Mouse (Mus musculus) CH12F3 (cell line): Measurements from ENCODE around the gene Limch1.

ENCODE experiments used
- in situ Hi-C: fragments of 300-500 bp; cut with MboI; formaldehyde crosslinking; loops from 2 replicates; pipeline ENCODE4 v1.14.3; 2020; ENCODE audit warnings: low sequenced_read_pairs

Limch1 gene

GRCm38 (mm10) chr5:66745996-66746681, 512 bp downstream of the Limch1 start:
- in situ Hi-C loops = no loop called here

DNA sequence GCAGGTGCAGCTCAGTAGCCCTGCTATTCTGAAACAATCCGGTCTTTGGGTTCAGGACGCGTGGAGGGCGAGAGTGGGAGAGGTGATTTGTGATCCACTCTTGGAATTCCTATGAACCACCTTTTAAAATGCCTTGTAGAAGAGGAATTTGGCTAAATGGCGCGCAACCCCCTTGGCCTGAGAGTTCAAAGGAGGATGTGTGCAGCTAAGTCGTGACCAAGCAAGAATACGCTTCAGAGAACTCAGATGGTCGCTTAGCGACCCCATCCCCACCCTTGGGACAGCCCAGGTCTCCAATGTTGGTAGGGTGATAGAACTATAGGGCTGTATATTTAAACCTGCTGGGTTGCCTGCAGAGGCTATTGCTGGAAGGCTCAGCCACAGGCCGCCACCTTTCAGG, 1.1 kb downstream of the Limch1 start:
- in situ Hi-C loops = no loop called here

- in situ Hi-C loops = no loop called here
Measured at GRCm38 (mm10) chr5:66747761-66748430, 2.3 kb downstream of the Limch1 start.

DNA sequence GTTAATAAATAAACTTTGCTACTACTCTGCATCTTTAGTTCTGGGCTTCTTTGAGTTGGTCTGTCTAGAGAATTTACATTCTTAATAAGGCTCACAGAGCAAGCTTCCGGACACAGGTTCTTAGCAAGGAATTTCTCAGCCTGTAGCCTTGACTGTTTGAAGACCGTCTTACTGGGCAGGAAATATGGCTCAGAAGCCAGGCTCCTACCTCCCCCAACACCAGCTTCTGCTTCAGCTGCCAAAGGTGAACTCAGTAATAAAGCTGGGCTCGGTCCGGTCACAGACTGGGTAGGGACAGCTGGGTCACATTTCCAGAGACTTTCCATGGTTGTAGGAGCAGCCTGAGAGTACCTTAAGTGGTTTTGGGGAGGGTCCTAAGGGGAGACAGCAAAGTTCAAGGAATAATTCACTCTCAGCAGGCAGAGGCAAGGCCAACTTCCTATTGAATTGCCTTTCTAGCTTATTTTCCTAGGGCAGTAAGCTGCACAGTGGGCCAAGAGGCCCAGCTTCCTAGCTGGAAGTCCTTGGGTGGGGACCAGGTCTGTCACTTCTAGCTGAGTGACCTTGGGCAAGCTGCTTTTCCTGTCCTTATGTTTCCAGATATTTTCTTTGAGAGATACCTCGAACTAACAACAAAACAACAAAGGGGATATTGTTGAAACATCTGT, 3.0 kb downstream of the Limch1 start:
- in situ Hi-C loops = no loop called here

DNA sequence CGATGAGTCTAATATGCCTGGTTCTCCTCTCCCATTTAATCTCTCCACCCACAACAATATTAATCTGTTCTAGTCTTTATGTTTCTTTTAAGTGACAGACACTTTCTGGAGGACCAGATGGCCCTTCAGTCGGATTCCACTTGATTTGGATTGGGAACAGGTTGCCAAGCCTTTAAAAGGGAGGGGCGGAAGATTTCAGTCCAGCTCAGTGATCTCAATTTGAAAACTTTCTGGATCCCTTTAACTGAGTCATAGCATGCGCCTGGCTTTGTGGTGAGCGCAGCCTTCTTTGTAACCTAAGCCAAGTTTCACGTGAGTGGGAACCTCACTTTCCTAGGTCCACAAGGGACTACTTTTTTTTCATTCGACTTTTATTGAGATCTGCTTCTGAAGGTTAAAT, 5.0 kb downstream of the Limch1 start:
- in situ Hi-C loops = no loop called here

- in situ Hi-C loops = no loop called here
Measured at GRCm38 (mm10) chr5:66751332-66751980, 5.8 kb downstream of the Limch1 start.

- in situ Hi-C loops = no loop called here
Measured at GRCm38 (mm10) chr5:66753620-66754019, 8.0 kb downstream of the Limch1 start.

DNA sequence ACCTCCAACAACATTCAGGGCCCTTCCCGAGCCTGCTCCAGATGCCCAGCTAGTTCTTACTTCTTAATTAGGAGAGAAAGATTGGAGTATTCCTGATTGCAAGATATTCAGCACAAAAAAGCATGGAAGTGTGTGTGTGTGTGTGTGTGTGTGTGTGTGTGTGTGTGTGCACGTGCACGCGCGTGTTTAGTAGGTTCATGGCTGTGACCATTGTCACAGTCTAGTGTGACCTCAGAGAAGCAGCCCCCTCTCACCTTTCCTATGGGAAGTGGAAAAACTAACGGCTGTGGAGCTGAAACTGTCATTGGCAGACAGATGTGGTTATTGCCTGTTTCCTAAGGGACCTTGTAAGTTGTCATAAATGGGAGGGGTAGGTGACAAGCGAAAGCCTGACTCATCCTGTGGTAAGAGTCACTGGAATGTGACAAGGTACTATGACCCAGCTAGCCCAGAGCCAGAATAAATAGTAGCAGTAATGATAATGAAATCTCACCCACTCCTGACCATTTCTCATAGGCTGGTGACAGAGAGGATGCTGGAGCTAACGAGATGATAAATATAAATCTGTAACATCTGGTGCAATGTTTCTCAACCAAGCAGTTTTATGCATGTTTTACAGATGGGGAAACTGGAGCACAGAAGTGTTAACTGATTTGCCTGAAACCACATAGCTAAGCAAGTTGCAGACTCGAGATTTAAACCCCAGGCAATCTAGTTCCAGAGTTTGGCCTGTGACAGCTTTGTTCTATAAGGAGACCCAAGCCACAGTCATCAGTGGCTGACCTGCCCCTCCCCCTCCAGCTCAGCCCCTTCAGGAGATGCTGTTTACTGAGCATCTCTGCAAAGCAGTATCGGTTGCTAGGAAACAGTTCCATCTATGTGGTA, 11.4 kb downstream of the Limch1 start:
- in situ Hi-C loops = no loop called here

- in situ Hi-C loops = no loop called here
Measured at GRCm38 (mm10) chr5:66757706-66758237, 12.1 kb downstream of the Limch1 start.

GRCm38 (mm10) chr5:66759354-66759753, 13.7 kb downstream of the Limch1 start:
- in situ Hi-C loops = no loop called here

- in situ Hi-C loops = no loop called here
Measured at GRCm38 (mm10) chr5:66760747-66761146, 15.1 kb downstream of the Limch1 start.

GRCm38 (mm10) chr5:66762006-66762405, 16.4 kb downstream of the Limch1 start:
- in situ Hi-C loops = no loop called here

DNA sequence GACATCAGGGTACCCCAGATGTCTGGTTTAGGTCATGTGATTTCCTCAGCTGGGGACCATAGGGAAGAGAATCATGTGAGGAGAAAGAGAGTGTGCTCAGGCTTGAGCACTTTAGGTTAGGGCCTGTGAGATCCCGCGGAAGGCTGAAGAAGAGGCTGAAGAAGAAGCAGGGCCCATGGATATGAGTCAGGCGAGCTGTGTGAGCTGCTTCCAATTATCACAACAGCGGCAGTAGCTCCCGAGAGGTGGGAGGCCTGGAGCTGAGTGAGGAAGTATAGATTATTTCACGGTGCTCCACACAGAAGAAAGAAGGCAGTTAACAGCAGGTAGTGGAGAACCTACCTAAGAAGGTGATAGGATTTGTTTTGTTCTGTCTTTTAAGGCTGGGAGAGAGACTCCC, 18.5 kb downstream of the Limch1 start:
- in situ Hi-C loops = no loop called here

DNA sequence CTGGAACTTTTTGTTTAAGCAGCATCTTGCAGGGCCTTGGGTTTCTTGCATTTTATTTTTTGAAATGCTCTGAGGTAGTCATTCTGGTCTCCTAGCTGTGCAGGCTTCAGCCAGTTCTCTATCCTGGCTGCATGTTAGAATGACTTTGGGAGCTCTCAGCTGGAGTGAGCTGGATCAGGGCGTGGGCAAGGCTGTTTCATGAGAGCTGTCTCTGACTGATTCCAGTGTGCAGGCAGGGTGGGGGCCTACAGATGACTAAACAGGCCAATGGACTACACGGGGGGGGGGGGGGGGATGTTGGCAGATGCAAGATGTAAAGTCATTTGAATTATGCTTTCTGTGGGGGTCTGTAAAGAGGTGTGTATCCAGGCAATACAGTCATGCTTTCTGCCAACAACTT, 20.3 kb downstream of the Limch1 start:
- in situ Hi-C loops = no loop called here

DNA sequence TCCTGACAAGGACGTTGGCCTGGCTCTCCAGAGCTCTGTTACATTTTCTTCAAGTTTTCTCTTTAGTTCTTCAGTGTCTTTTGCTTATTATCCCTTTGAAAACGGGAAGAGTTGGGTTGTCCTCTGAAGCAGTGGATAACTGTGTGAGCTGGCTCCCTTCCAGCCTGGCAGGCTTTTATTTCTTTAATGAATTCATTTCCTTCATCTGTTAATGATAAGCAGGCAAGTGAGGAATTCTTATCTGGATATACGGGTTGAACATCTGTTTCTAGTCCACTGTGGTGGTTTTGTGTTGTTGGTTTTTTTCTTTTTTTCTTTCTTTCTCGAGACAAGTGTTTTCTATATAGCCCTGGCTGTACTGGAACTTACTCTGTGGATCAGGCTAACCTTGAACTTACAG, 22.4 kb downstream of the Limch1 start:
- in situ Hi-C loops = no loop called here

DNA sequence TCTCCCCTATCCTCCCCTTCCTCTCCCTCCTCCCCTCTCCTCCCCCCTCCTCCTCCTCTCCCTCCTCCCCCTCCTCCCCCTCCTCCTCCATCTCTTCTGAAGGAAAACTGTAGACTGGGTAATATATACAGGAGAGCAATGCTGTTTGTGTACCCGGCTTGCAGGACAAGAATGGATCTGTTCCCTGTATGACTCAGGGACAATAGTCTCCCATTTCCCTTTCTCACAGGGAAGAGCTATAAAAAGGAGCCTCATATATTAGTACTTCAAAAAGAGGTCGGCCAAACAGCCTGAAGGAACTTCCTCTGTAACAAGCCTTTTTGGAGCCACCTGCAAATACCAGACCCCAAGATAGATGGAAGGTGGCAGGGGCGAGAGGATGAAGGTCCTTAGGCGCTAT, 23.4 kb downstream of the Limch1 start:
- in situ Hi-C loops = no loop called here

- in situ Hi-C loops = no loop called here
Measured at GRCm38 (mm10) chr5:66769558-66769957, 23.9 kb downstream of the Limch1 start.

DNA sequence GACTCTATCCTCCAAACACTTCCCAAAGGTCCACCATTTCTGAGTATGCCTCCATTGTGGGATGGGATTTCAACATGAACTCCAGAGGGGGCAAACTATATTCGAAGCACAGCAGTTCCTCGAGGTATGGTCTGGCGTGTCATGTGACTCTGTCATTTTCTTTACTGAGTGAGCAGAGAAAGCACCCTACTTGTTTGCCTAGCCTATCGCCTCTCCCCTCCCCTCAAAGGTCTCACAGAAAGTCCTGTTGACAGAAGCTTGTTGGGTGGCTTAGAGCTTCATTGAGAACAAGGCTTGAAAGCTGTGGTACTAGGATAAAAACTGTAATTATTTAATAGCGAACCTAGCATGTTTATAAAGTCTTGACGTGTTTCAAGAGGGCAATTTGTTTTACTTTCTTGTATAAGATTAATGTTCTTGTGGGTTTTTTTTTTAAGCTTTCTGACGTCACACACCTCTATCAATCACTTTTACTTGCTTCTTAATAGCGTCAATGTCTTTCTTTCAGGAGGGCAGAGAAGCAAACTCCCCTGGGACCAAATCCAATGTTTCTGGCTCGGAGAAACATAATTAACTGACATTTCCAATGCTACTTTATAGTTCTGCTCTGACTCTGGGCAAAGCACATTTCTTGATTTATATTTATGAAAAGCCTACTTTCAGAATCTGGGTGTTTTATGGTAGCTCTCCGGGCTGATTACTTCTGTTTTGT, 32.5 kb downstream of the Limch1 start:
- in situ Hi-C loops = no loop called here

- in situ Hi-C loops = no loop called here
Measured at GRCm38 (mm10) chr5:66780371-66780770, 34.7 kb downstream of the Limch1 start.

DNA sequence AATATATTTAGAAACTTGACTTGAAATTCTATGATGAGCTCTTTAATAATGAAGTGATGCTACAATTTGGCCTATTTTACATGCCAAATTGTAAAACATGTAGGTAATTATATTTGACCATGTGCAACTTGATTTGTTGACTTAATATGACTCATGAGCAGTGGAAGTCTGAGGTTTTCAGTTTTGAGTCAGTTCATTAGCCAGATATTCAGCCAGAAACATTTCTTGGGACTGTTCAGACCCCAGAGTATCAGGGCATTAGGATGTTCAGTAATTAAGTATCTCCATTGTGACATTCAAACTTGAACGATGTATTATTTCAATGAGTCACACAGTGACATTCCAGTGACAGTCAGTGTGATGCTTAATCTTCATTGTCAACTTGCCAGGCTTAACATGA, 35.9 kb downstream of the Limch1 start:
- in situ Hi-C loops = no loop called here
